Mouse (Mus musculus): ENCODE data around the gene Jtb.

DNA sequence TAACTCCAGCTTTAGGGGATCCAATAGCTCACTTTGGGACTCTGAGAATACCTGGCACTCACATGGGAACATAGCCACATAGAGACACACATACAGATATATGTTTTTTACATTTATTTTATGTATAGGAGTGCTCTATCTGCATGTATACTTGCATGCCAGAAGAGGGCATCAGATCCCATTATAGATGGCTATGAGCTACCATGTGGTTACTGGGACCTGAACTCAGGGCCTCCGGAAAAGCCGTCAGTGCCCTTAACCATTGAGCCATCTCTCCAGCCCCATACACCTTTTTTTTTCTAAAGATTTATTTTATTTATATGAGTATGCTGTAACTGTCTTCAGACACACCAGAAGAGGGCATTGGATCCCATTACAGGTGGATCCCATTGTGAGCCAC, 52.8 kb downstream of the Jtb start:
- TF ChIP-seq NELFE (IDR thresholded peaks at IDR 0.05; ENCODE audit: low read depth, low read length) (no peak), MYB (IDR thresholded peaks at IDR 0.05; ENCODE audit: low read depth, low read length) (no peak), TCF12 (IDR thresholded peaks at IDR 0.05; ENCODE audit: low read depth, low read length) (no peak), HCFC1 (IDR thresholded peaks at IDR 0.05; ENCODE audit: low read depth, low read length) (no peak), MYC (IDR thresholded peaks at IDR 0.05; ENCODE audit: low read depth, low read length) (peak; percentile 77; the same call in 1 of the 2 replicates)
